Mouse (Mus musculus) CD4-positive, CD25-positive, alpha-beta regulatory T cell (primary cell): ENCODE results near the gene Olfr1510. TPM values are rescaled to one million over a fixed set of nuclear protein-coding genes. Genes with fewer than 3 reads are reported as not detected.

Experiments
- polyA plus RNA-seq: library from polyadenylated mRNA; unstranded; fragments of 100-300 nt; shearing (Covaris generic); gene quantifications from one replicate; pipeline ENCODE4 v1.2.1, GENCODE M21; 2017

The Olfr1510 gene
- polyA plus RNA-seq: not detected

GRCm38 (mm10) chr14:52414273-52414672, at the start of gene Olfr1510:
Gene Olfr1510, minus strand, starts transcription at chr14:52414373.

DNA sequence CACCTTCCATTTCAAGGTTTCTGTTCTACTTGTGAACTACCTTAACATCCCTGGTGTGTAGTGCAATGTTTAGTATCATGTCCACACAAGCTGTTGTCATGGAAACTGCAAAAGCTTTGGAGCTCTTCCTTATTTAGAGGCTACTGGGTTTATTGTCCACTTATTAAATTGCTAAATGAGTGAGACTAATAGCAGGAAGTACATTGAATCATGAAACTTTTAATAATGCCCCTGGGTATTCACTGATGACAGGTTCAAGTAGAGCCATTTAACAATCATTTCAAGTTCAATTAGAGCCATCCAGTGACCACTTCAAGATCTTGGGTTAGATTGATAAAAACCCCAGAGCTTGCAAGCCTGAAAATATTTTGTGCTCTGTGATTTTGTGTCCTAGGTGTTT, 28.5 kb upstream of the Olfr1510 start, which contains the start of gene Olfr1509:
Gene Olfr1509 (plus strand): TSS at position 301 of the 400 bp plus-strand sequence.

DNA sequence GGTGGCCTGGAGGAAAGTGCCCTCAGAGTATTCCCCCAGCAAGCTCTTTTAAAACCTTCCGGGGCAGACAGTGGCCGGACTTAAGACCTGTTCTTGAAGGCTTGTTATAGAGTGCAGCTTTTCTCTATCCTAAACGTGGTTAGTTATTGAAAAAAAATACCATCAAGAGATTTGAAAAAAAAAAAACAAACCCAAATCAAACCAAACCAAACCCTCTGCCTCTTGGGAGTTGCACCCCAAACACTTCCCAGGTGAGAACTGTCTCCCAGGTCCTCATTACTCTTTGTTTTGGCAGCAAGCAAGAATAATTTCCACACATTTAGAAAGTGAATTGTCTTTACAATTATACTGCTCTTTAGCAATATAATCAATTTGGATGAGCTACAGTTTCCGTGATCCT, 16.9 kb downstream of the Olfr1510 start, which contains the start of gene Olfr1511:
Gene Olfr1511 (minus strand): TSS at position 101 of the 400 bp plus-strand sequence.

GRCm38 (mm10) chr14:52379068-52379467, 35.1 kb downstream of the Olfr1510 start, which contains the start of gene Olfr1512:
Gene Olfr1512, minus strand, starts transcription at chr14:52379168.

Other genes starting within 250 kb of the Olfr1510 start
- 20.1 TPM for gene Supt16, start 217.0 kb downstream of the Olfr1510 start, polyA plus RNA-seq
- 36.3 TPM for gene Chd8, start 156.6 kb downstream of the Olfr1510 start, polyA plus RNA-seq
- 89.2 TPM for gene Tox4, start 135.2 kb downstream of the Olfr1510 start, polyA plus RNA-seq
- gene Rab2b, start 134.8 kb downstream of the Olfr1510 start, polyA plus RNA-seq: 19.7 TPM
- gene Mettl3, start 109.2 kb downstream of the Olfr1510 start, polyA plus RNA-seq: 71.0 TPM
- 4.3 TPM for gene Sall2, start 85.6 kb downstream of the Olfr1510 start, polyA plus RNA-seq
- not detected for gene Olfr1513, start 58.0 kb downstream of the Olfr1510 start, polyA plus RNA-seq
- gene Olfr1512, start 35.2 kb downstream of the Olfr1510 start, polyA plus RNA-seq: not detected
- gene Olfr1511, start 17.0 kb downstream of the Olfr1510 start, polyA plus RNA-seq: not detected
- not detected for gene Olfr1509, start 28.6 kb upstream of the Olfr1510 start, polyA plus RNA-seq
- not detected for gene Olfr1508, start 53.1 kb upstream of the Olfr1510 start, polyA plus RNA-seq
- not detected for gene Olfr1507, start 81.4 kb upstream of the Olfr1510 start, polyA plus RNA-seq